Mouse (Mus musculus) cerebellum, postnatal 36 days (tissue): Measurements from ENCODE around the gene Mt2.

Experiments
- DNase-seq, 2 experiments: peaks; one replicate each; pipeline ENCODE4 v3.0.0; 2021 to 2022; ENCODE audit warnings: mixed read lengths in 2 of 2

Mt2 gene

DNA sequence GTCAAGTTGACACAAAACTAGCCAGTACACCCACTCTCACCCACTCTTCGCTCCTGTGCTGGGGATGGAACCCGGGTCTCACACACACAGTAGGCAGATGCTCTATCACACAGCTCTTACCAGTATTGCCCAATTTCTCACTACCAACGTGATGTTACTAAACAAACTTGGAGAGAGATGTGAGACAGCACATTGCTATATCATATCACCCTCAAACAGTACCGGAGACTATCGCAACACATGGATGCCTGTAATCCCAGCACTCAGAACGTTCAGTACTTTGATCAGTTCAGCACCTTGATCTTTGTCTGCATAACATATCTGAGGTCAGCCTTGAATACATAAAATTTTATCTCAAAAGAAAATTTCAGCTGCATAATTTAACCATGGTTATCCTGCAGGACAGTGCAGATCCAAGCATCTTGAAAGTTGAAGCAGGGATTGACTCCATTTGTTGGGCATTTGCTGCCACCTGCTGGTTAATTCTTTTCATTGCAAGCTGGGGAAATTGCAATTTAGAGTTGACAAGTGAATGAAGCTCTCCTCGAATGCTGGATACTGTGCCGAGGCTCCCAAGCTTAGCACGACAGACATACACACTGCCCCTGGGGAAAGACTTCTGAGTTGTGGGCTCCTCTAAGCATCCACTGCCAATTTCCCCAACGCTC lies 26.9 kb downstream of the Mt2 start:
- DNase-seq = peak; percentile 61 to 76

DNA sequence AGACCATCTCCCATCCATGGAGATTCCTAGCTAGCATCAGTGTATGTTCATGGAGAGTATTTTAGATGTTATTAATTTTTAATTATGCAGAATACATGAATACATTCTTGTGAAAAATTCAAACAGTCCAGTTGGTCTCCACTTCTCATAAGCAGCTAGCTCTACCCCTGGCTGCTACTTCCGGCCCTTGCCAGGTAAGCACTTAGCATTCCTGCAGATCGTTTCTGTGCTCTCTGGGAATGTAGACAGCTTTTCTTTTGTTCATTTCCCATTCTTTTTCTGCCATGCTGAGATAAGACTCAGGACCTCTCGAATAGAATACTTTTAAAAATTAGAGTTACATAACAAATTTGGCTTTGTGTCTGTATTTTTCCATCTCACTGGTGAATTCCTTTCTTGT lies 31.6 kb downstream of the Mt2 start:
- DNase-seq = no peak

DNA sequence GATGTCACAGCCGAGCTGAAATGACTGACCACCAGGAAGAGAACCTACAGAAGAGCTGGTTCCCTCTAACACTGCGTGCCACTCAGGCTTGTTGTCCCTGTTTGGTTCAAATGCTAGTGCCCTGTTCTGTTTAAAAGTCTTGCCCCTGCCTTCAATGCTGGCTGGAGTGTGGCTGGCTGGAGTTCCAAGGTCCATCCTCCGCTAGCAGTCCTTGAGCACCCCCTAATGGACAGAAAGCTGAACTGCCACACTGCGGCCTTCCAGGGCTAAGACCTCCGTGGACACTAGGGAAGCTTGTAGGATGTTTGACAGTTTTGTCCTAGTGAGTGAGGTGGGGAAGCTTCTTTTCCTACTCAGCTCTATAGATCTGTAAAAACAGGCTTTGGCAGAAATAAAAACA lies 33.3 kb downstream of the Mt2 start:
- DNase-seq = peak; percentile 78

DNA sequence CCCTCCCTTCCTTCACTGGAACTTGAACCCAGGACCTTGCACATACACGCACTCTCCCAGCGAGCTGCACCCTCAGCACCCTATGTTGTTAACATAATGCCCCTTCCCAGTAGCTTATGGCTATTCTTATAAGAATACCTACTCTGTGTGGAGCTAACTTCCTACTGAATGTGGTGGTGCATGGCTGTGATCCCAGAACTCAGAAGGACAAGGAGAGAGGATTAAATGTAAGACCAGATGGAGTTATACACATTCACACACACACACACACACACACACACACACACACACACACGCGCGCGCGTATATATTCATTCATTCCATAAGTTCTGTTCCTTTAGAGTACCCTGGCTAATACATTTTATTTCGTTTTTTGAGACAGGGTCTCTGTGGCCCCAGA lies 33.8 kb downstream of the Mt2 start:
- DNase-seq = no peak

DNA sequence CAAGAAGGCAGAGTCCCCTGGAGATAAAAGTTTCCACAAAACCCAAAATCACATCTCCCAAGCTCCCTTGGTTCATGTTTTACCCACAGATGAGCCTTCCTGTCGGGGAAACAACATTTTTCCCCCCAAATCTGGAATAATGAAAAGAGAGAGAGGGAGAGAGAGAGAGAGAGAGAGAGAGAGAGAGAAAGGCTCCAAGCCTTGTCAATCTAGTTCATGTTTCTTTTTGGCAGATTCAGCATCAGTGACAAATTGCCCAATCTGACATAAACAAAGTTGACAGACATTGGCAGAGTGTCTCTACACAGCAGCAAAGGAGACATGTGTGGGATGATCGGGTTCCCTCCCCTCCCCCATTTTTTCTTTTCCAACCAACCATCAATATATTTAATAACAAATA lies 35.0 kb downstream of the Mt2 start:
- DNase-seq = no peak

DNA sequence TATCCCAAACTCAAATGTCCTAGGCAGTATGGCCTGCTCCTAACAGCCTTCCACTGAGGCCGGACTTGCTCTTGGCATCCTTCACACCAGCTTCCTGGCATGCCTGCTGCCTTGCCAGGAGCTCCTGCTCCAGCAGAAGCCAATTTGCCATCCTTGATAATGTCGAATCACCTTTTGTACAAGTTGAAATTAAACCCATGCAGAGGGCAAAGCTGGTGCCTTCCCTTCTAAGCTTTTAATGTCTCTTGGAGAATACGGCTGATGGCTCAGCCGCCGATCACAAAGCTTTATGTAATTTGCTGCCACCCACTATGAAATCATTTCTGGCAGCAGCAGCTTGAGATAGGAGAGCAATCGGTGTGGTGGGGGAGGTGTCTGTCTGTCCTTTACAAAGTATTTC lies 37.2 kb downstream of the Mt2 start:
- peak; percentile 44 to 45 for DNase-seq

DNA sequence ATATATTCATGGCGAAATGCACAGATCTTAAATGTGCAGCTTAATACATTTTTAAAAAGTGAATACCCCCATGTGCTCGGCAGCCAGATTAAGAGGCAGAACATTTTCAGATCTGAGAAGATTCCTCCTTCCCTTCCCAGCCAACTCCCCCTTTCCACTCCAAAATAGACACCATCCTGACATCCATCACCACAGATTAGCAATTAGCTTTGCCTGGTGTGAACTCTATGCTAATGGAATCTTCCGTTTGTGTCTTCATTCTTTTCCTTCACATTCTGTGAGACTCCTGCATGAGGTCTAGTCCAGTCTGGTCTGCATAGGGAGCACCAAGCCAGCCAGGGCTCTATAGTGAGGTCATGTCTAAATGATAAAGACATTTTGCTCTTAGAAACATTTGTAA lies 37.8 kb downstream of the Mt2 start:
- no peak for DNase-seq

DNA sequence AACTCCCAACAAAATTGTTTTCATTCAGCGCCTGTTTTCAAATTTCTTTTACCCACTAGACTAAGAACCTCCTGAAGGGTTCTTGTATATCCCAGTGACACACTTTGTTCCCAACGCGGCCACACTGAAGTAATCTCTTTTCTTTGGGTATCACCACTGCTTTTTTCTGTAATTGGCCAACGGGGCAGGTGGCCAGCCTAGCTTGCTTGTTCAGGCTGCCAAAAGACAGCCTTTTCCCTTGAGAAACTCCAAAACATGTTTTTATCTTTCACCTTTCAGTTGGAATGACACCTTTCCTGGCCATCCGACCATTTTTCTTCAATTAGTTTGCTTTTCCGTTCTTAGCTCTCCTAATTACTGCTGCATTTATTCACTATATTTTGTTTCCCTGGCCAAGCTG lies 41.4 kb downstream of the Mt2 start:
- DNase-seq = no peak

DNA sequence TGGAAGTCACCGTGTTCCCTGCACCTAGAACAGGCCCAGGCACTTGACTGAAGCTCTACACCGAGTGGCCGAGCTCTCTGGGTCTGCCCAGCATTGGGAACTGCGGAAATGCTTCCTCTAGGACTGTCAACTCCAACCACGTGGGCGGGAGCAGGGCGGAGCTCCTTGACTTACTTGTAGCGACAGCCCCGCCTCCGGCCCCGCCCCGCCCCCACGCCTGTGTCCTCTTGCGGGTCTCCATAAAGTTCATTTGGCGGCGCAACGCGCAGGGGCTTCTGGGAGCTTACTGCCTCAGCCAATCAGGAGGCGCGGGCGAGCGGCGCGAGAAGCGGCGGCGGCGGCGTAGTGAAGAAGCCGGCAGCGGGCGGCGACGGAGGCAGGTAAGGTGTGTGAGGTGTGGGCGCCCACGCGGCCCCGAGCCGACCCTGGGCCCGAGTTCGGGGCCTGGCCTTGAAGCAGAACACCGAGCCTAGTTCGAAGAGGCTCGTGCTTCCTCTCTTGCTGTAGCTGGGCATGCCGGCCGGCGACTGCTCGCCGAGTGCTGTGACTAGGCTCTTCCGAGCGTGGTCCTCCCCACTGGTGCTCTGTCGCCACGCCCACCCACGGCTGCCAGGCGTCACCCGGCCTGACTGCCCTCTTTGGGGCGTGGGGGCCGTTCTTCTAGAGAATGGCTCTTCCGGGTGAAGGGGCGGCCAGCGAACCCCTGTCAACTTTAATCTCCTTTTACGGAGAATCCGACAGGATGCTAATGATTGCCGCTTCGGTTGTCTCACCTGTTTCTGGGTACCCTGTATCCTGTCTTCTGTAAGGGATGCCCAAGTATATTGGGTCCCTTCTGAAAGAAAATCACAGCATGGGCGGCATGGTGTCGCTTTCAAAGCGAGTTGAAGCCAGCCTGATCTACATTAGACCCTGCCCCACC lies 42.0 kb downstream of the Mt2 start, which contains the start of gene Nup93:
Nup93 (plus strand) TSS at position 313 of the 922 bp plus-strand sequence.
- DNase-seq = peak; percentile 98 to 99
